Mouse (Mus musculus) hindbrain, embryonic 16.5 days (tissue): ENCODE measurements around the gene Ddx56. TPM values are rescaled to one million over a fixed set of nuclear protein-coding genes. Genes with fewer than 3 reads are reported as not detected.

ENCODE experiments used
- ATAC-seq: fragments of 200-750 bp; cut with Nextera tagmentation; 2 replicates; pipeline ENCODE4 v1.8.0; 2017; ENCODE audit warnings: moderate TSS enrichment, moderate library complexity
- H3K27ac ChIP-seq: fragments of 300-500 bp; sonication (generic); 2 replicates; pipeline ENCODE4 v1.5.1; 2014; ENCODE audit warnings: low read depth, mild to moderate bottlenecking, control low read depth, low read length, moderate library complexity
- H3K27me3 ChIP-seq: fragments of 300-500 bp; sonication (generic); replicated peaks from 2 replicates; pipeline ENCODE4 v1.6.1; 2014; ENCODE audit warnings: low read length; ENCODE audit not compliant: control insufficient read depth, insufficient read depth
- H3K36me3 ChIP-seq: fragments of 300-500 bp; sonication (generic); 2 replicates; pipeline ENCODE4 v1.6.1; 2014; ENCODE audit warnings: mild to moderate bottlenecking, low read length, moderate library complexity, mixed read lengths; ENCODE audit not compliant: control insufficient read depth, insufficient read depth
- H3K4me1 ChIP-seq: fragments of 300-500 bp; sonication (generic); 2 replicates; pipeline ENCODE4 v1.6.1; 2014; ENCODE audit warnings: low read depth, low read length; ENCODE audit not compliant: control insufficient read depth, insufficient read depth
- H3K4me2 ChIP-seq: fragments of 300-500 bp; sonication (generic); 2 replicates; pipeline ENCODE4 v1.6.1; 2014; ENCODE audit warnings: mild to moderate bottlenecking, low read length, control low read depth, moderate library complexity
- H3K4me3 ChIP-seq: fragments of 300-500 bp; sonication (generic); 2 replicates; pipeline ENCODE4 v1.5.1; 2014; ENCODE audit warnings: mild to moderate bottlenecking, low read length, control low read depth, moderate library complexity
- H3K9ac ChIP-seq: fragments of 300-500 bp; sonication (generic); 2 replicates; pipeline ENCODE4 v1.6.1; 2014; ENCODE audit warnings: low read depth, mild to moderate bottlenecking, control low read depth, low read length, moderate library complexity
- H3K9me3 ChIP-seq: fragments of 300-500 bp; sonication (generic); 2 replicates; pipeline ENCODE4 v1.6.1; 2014; ENCODE audit warnings: mild to moderate bottlenecking, low read length, moderate library complexity; ENCODE audit not compliant: control insufficient read depth
- WGBS: fragments of 180-500 bp; shearing (Covaris S2); extraction: QIAGEN DNeasy Blood & Tissue Kit; methylation state at CpG from one replicate; pipeline ENCODE4 v1.1.7; 2014; 5-methylcytosine and 5-hydroxymethylcytosine counted together
- polyA plus RNA-seq: library from polyadenylated mRNA; unstranded; fragments of >200 nt; fragmentation: Nextera tagmentation; extraction: Ambion mirVana; gene quantifications from 2 replicates; pipeline ENCODE4 v1.2.1, GENCODE M21; 2015

Gene Ddx56
- polyA plus RNA-seq, 1 experiment from 2014 or later = 69.5 TPM

- H3K4me2 ChIP-seq = no peak overlapping the region
- H3K27me3 ChIP-seq = no peaks in the 10 kb centered on the region
- no peaks in the 10 kb centered on the region for H3K4me1 ChIP-seq
- ATAC-seq = no peak
- no peak overlapping the region for H3K9ac ChIP-seq
- WGBS = 43% methylated on average over 18 of the region's 19 CpGs
- H3K27ac ChIP-seq = no peak overlapping the region
- no peaks in the 10 kb centered on the region for H3K36me3 ChIP-seq
- no peaks in the 10 kb centered on the region for H3K9me3 ChIP-seq
- no peak overlapping the region for H3K4me3 ChIP-seq
Measured at GRCm38 (mm10) chr11:6244707-6245106, 22.9 kb downstream of the Ddx56 start.

DNA sequence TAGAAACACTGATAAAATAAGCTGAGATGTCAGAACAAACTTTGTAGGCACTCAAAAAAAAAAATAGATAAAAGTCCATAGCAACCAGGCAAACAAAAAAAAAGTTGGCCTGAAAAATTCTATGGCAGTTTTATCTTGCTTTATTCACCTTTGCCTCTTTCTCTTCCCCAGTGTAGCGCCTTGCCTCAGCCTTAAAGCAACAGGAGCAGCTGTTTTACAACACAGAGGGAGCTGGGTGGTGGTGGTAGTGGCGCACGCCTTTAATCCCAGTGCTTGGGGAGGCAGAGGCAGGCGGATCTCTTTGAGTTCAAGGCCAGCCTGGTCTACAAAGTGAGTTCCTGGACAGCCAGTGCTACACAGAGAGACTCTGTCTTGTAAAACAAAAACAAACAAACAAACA lies 34.5 kb downstream of the Ddx56 start:
- Histone ChIP-seq H3K4me2 (no peak overlapping the region), H3K36me3 (no peaks in the 10 kb centered on the region), H3K27ac (no peak overlapping the region), H3K9ac (no peak overlapping the region), H3K4me1 (no peaks in the 10 kb centered on the region), H3K9me3 (no peaks in the 10 kb centered on the region; the same call in 1 of the 2 replicates), H3K27me3 (no peaks in the 10 kb centered on the region), H3K4me3 (no peak overlapping the region)
- ATAC-seq = no peak
- WGBS = 83% methylated on average over 4 of the region's 4 CpGs

GRCm38 (mm10) chr11:6230012-6230411 lies 37.6 kb downstream of the Ddx56 start, which contains the start of gene Npc1l1:
Gene Npc1l1 (minus strand): TSS chr11:6230143.
- Histone ChIP-seq H3K4me2 (no peak within 1 kb of the TSS), H3K36me3 (no peaks in the 10 kb centered on the region), H3K4me1 (no peaks in the 10 kb centered on the region), H3K4me3 (no peak within 1 kb of the TSS), H3K27ac (no peak within 1 kb of the TSS), H3K9me3 (no peaks in the 10 kb centered on the region), H3K9ac (no peak within 1 kb of the TSS), H3K27me3 (no peaks in the 10 kb centered on the region)
- 90% methylated on average over 7 of the region's 7 CpGs for WGBS
- ATAC-seq = no peak

DNA sequence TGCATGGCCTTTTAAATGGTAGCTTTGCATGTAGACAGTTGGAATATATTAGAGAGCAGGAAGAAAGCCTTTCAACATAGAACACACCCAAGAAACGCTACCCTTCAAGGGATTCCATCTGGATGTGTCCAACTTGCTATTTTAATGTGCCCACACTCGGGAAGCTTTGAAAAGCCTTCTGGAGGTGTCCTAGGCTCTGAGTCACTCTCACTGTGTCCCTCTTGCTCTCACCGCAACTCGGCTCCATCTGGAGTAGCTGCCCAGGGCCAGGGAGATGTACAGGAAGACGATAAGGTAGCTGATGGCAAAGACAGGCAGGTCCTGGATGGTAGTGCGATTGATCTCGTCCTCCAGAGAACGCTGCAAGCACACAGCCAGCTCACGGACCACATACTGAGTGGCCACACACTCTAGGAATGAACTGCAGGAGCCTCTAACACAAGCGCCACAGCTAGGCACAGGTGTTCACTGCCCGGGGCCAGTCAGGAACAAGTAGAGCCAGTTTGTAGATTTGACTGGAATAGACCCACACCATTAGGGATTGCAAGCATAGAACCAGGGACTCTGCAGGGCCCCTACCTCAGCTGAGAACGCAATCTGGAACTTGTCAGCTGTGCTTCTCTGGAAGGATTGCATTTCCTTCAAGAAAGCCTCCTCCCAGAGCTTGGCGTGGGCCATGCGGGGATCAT lies 42.9 kb downstream of the Ddx56 start:
- H3K36me3 ChIP-seq = no peaks in the 10 kb centered on the region
- no peaks in the 10 kb centered on the region for H3K9me3 ChIP-seq
- H3K9ac ChIP-seq = no peak overlapping the region
- H3K4me2 ChIP-seq = no peak overlapping the region
- no peak overlapping the region for H3K4me3 ChIP-seq
- no peaks in the 10 kb centered on the region for H3K27me3 ChIP-seq
- no peak overlapping the region for H3K27ac ChIP-seq
- ATAC-seq = no peak
- H3K4me1 ChIP-seq = no peaks in the 10 kb centered on the region
- 84% methylated on average over 14 of the region's 14 CpGs for WGBS

- H3K9me3 ChIP-seq = no peaks in the 10 kb centered on the region
- no peak overlapping the region for H3K27ac ChIP-seq
- 95% methylated on average over 10 of the region's 10 CpGs for WGBS
Measured at GRCm38 (mm10) chr11:6222187-6222586, 45.4 kb downstream of the Ddx56 start.

GRCm38 (mm10) chr11:6219967-6220366 lies 47.6 kb downstream of the Ddx56 start:
- H3K27ac ChIP-seq = no peak overlapping the region
- no peak overlapping the region for H3K9ac ChIP-seq
- no peaks in the 10 kb centered on the region for H3K36me3 ChIP-seq
- no peaks in the 10 kb centered on the region for H3K4me1 ChIP-seq
- WGBS = 62% methylated on average over 6 of the region's 6 CpGs
- H3K4me3 ChIP-seq = no peak overlapping the region
- no peak overlapping the region for H3K4me2 ChIP-seq
- no peak for ATAC-seq
- H3K27me3 ChIP-seq = no peaks in the 10 kb centered on the region
- H3K9me3 ChIP-seq = no peaks in the 10 kb centered on the region

More at GRCm38 (mm10) chr11:6222187-6222586, 45.4 kb downstream of the Ddx56 start:
- Histone ChIP-seq H3K27me3 (no peaks in the 10 kb centered on the region), H3K4me2 (no peak overlapping the region), H3K4me1 (no peaks in the 10 kb centered on the region), H3K4me3 (no peak overlapping the region), H3K36me3 (no peaks in the 10 kb centered on the region), H3K9ac (no peak overlapping the region)
- ATAC-seq = no peak

GRCm38 (mm10) chr11:6218189-6218896 lies 49.2 kb downstream of the Ddx56 start:
- Histone ChIP-seq H3K4me2 (no peak overlapping the region), H3K9me3 (no peaks in the 10 kb centered on the region), H3K36me3 (no peaks in the 10 kb centered on the region), H3K4me1 (no peaks in the 10 kb centered on the region), H3K27me3 (no peaks in the 10 kb centered on the region), H3K4me3 (no peak overlapping the region), H3K27ac (no peak overlapping the region), H3K9ac (no peak overlapping the region)
- no peak for ATAC-seq
- WGBS = 82% methylated on average over 11 of the region's 11 CpGs

DNA sequence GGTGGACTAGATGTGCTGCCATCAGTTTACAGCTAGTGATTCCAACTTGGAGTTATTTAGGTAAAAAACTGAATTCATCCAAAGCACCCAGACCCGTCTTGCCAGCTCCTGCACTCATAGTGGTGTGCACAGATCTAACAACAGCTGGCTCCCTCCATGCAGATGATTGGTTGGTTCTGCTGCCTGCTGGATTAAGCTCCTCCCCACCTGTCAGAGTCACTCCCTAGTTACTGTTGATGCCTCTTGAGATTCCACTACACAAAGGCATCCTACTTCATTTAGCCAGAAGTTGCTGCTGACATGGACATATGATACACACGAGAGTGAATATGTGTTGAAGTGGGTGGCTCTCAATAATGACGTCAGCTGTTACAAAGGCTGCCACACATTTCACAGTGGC lies 50.7 kb downstream of the Ddx56 start:
- no peak for ATAC-seq
- WGBS = 53% methylated on average over 3 of the region's 3 CpGs

More for the DNA sequence above, 50.7 kb downstream of the Ddx56 start:
- H3K27ac ChIP-seq = no peak overlapping the region
- H3K36me3 ChIP-seq = no peaks in the 10 kb centered on the region
- no peak overlapping the region for H3K9ac ChIP-seq
- H3K4me1 ChIP-seq = no peaks in the 10 kb centered on the region
- no peak overlapping the region for H3K4me2 ChIP-seq
- H3K9me3 ChIP-seq = no peaks in the 10 kb centered on the region
- H3K27me3 ChIP-seq = no peaks in the 10 kb centered on the region
- H3K4me3 ChIP-seq = no peak overlapping the region
